Comparison of ENCODE assay signal across 28 mouse cellular contexts in the genomic region with DNA sequence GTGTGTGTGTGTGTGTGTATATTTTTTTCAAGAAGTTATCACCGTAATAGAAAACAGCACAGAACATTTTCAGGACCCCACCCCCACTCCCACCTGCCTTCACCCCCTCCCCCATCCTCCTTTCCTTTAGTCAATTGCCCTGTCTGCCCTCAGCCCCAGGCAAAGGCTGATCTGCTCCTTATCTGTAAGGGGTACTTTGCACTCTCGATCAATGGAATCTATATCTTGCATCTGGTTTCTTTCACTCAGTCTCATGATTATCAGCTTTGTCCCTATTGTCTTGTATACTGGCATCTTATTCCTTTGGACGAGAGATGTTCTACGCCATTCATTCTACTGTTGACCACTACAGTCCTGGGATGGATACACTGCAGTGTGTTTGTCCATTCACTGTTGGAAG. TPM values are rescaled to one million over a fixed set of nuclear protein-coding genes. Genes with fewer than 3 reads are reported as not detected.
DNase-seq lines count a peak whose midpoint lies in the region; ATAC-seq and TF ChIP-seq lines count a peak whose summit lies in the region.
"Had no signal": no experiment of that assay in that cellular context is flagged by ENCODE, and none has a peak within 500 bp of the region (broad histone marks: within the 10 kb centered on the region; RNA-seq: fewer than 3 reads in every experiment).

No protein-coding gene starts in this region.

- H3K9me3 ChIP-seq in midbrain, embryonic 14.5 days (ENCODE audit: control insufficient read depth, low read length) = no peaks in the 10 kb centered on the region
- H3K9me3 ChIP-seq in midbrain, postnatal 0 days (ENCODE audit: low read length) = no peaks in the 10 kb centered on the region
- H3K9me3 ChIP-seq in liver, embryonic 14.5 days (ENCODE audit: control insufficient read depth, low read length) = no peaks in the 10 kb centered on the region
- H3K9me3 ChIP-seq: forebrain, embryonic 10.5 days; forebrain, embryonic 13.5 days; G1E; heart, embryonic 10.5 days; heart, embryonic 13.5 days; hindbrain, embryonic 12.5 days had no signal

- peak; percentile 50; the same call in 1 of the 2 replicates for TF ChIP-seq EP300 in liver, embryonic 14.5 days (IDR thresholded peaks at IDR 0.05; ENCODE audit: low read depth)

- H3K36me3 ChIP-seq in midbrain, embryonic 14.5 days (ENCODE audit: control insufficient read depth, insufficient read depth, low read length) = no peaks in the 10 kb centered on the region
- H3K36me3 ChIP-seq in midbrain, postnatal 0 days (ENCODE audit: insufficient read depth, low read length) = no peaks in the 10 kb centered on the region
- no peaks in the 10 kb centered on the region for H3K36me3 ChIP-seq in liver, embryonic 14.5 days (replicated peaks; ENCODE audit: control insufficient read depth, insufficient read depth, low read depth)
- H3K36me3 ChIP-seq: forebrain, embryonic 10.5 days; G1E; heart, embryonic 10.5 days; heart, embryonic 13.5 days; hindbrain, embryonic 12.5 days had no signal

- no peak overlapping the region for H3K4me3 ChIP-seq in midbrain, embryonic 14.5 days (replicated peaks; ENCODE audit: low read depth, low read length)
- no peak overlapping the region for H3K4me3 ChIP-seq in midbrain, postnatal 0 days (ENCODE audit: low read depth, low read length)
- H3K4me3 ChIP-seq in liver, embryonic 14.5 days (ENCODE audit: insufficient read depth in 1 of 2, low read depth in 2 of 2, low read length in 2 of 2) = no peak overlapping the region
- H3K4me3 ChIP-seq: forebrain, embryonic 10.5 days; forebrain, embryonic 13.5 days; heart, adult 2 months; heart, embryonic 10.5 days; heart, embryonic 13.5 days; hindbrain, embryonic 12.5 days had no signal

- peak; percentile 1 for DNase-seq in midbrain, embryonic 14.5 days
- no peak for DNase-seq in midbrain, postnatal 0 days (ENCODE audit: low spot score)
- DNase-seq in liver, embryonic 14.5 days (ENCODE audit: low read depth in 3 of 3, low spot score in 3 of 3) = peak in 1 of 3 experiments; percentile 1
- no peak for DNase-seq in urinary bladder, adult 18-20 months (ENCODE audit: low spot score in 2 of 2)
- no peak for DNase-seq in spleen, postnatal 10 days (ENCODE audit: low spot score in 2 of 2)
- DNase-seq: adrenal gland, postnatal 10 days; adrenal gland, postnatal 36 days; B cell, adult 2 months; cerebellum, adult 18-20 months; cerebellum, adult 9-10 months; cerebellum, postnatal 14 days; gastrocnemius, postnatal 10 days; gastrocnemius, postnatal 36 days; heart, adult 2 months had no signal

- 74% methylated on average over 4 of the region's 4 CpGs for WGBS in midbrain, embryonic 14.5 days
- 77% methylated on average over 4 of the region's 4 CpGs for WGBS in midbrain, postnatal 0 days
- 22% methylated on average over 4 of the region's 4 CpGs for WGBS in liver, embryonic 14.5 days (ENCODE audit: insufficient replicate concordance)

- no peak overlapping the region for H3K27ac ChIP-seq in midbrain, embryonic 14.5 days (replicated peaks; ENCODE audit: low read depth, low read length)
- H3K27ac ChIP-seq in midbrain, postnatal 0 days (ENCODE audit: low read depth, low read length) = no peak overlapping the region
- no peak overlapping the region for H3K27ac ChIP-seq in liver, embryonic 14.5 days
- H3K27ac ChIP-seq: forebrain, embryonic 10.5 days; forebrain, embryonic 13.5 days; heart, adult 2 months; heart, embryonic 10.5 days; heart, embryonic 13.5 days; hindbrain, embryonic 12.5 days had no signal

- no peak overlapping the region for H3K4me2 ChIP-seq in midbrain, embryonic 14.5 days (ENCODE audit: low read length)
- H3K4me2 ChIP-seq in midbrain, postnatal 0 days (ENCODE audit: low read depth, low read length, poor library complexity, severe bottlenecking) = no peak overlapping the region
- no peak overlapping the region for H3K4me2 ChIP-seq in liver, embryonic 14.5 days (ENCODE audit: low read depth)
- H3K4me2 ChIP-seq: forebrain, embryonic 13.5 days; heart, embryonic 13.5 days; hindbrain, embryonic 12.5 days had no signal

- H3K4me1 ChIP-seq in midbrain, embryonic 14.5 days (ENCODE audit: control insufficient read depth, insufficient read depth, low read length) = peaks cover 5% of the 10 kb centered on the region; the same call in 1 of the 2 replicates
- H3K4me1 ChIP-seq in midbrain, postnatal 0 days (ENCODE audit: insufficient read depth, low read length) = no peaks in the 10 kb centered on the region
- peaks cover 2 to 4% of the 10 kb centered on the region in 2 experiments; a peak in 3 of 4 replicates for H3K4me1 ChIP-seq in liver, embryonic 14.5 days (replicated peaks; ENCODE audit: control insufficient read depth in 2 of 2, insufficient read depth in 2 of 2, low read length in 1 of 2)
- H3K4me1 ChIP-seq: forebrain, embryonic 13.5 days had no signal

- no peak for TF ChIP-seq CTCF in midbrain, postnatal 0 days (IDR thresholded peaks at IDR 0.05)
- no peak for TF ChIP-seq CTCF in liver, embryonic 14.5 days (IDR thresholded peaks at IDR 0.05; ENCODE audit: low read depth)

- ATAC-seq in midbrain, embryonic 14.5 days (ENCODE audit: low FRiP score, low TSS enrichment) = no peak
- ATAC-seq in midbrain, postnatal 0 days (ENCODE audit: low FRiP score) = no peak
- ATAC-seq in liver, embryonic 14.5 days (ENCODE audit: insufficient read depth) = peak; percentile 63; the same call in 1 of the 2 replicates
- ATAC-seq in megakaryocyte progenitor cell, adult 5-6 weeks (replicated peaks; ENCODE audit: poor library complexity) = peak; percentile 33
- no peak for ATAC-seq in inflammation-experienced regulatory T-cells, adult 6 months
- ATAC-seq: forebrain, embryonic 13.5 days; forebrain, embryonic 16.5 days; Patski had no signal

- no peak overlapping the region for H3K9ac ChIP-seq in midbrain, embryonic 14.5 days (replicated peaks; ENCODE audit: low read length)
- no peak overlapping the region for H3K9ac ChIP-seq in midbrain, postnatal 0 days (replicated peaks; ENCODE audit: low read length, poor library complexity, severe bottlenecking)
- no peak overlapping the region for H3K9ac ChIP-seq in liver, embryonic 14.5 days (replicated peaks)
- H3K9ac ChIP-seq: forebrain, embryonic 13.5 days; heart, embryonic 13.5 days; hindbrain, embryonic 12.5 days had no signal

- no peaks in the 10 kb centered on the region for H3K27me3 ChIP-seq in midbrain, embryonic 14.5 days (ENCODE audit: control insufficient read depth, insufficient read depth, low read length)
- no peaks in the 10 kb centered on the region for H3K27me3 ChIP-seq in midbrain, postnatal 0 days (ENCODE audit: insufficient read depth, low read length)
- H3K27me3 ChIP-seq in liver, embryonic 14.5 days (ENCODE audit: control insufficient read depth, insufficient read depth, low read length) = no peaks in the 10 kb centered on the region
- H3K27me3 ChIP-seq: CH12.LX; forebrain, embryonic 13.5 days; heart, embryonic 13.5 days; hindbrain, embryonic 12.5 days had no signal

RNA-seq across cellular contexts. Expression of gene Hfm1, which starts 1.9 kb away (rescaled TPM):
- polyA plus RNA-seq in midbrain, embryonic 14.5 days (2014; fragmentation: Nextera tagmentation; extraction: Ambion mirVana) = 7.9 and 9.2 TPM in 2 replicates
- 5.3 and 8.3 TPM in 2 replicates for total RNA-seq in midbrain, postnatal 0 days (2014; rRNA removed)
- 5.4 and 5.7 TPM in 2 replicates for polyA plus RNA-seq in midbrain, postnatal 0 days (2015; fragmentation: Nextera tagmentation; extraction: Ambion mirVana)
- polyA plus RNA-seq in liver, embryonic 14.5 days (2012; rRNA removed) = 0.02 and 0.06 TPM in 2 replicates
- 0.09 TPM in 1 of 2 replicates, not detected in the other for polyA plus RNA-seq in liver, embryonic 14.5 days (2014; fragmentation: Nextera tagmentation; extraction: Ambion mirVana)
- not detected in 2 replicates for total RNA-seq in megakaryocyte progenitor cell, adult 5-6 weeks (2015)
- 0.21 TPM in 1 of 2 replicates, not detected in the other for total RNA-seq in megakaryocyte progenitor cell, adult 5-6 weeks (2017)
- not detected for polyA plus RNA-seq in inflammation-experienced regulatory T-cells, adult 6 months (2017; shearing (Covaris generic))
- total RNA-seq: CH12.LX; G1E; gastrocnemius, adult 18-20 months; gastrocnemius, postnatal 10 days; gastrocnemius, postnatal 36 days; granulocyte monocyte progenitor cell, adult 5-6 weeks; heart, adult 2 months; heart, postnatal 25 days had no signal
- polyA plus RNA-seq: G1E; heart, adult 2 months had no signal

RNA-seq across cellular contexts. Expression of gene Cdc7, which starts 36.1 kb away (rescaled TPM):
- polyA plus RNA-seq in midbrain, embryonic 14.5 days (2014; fragmentation: Nextera tagmentation; extraction: Ambion mirVana) = 35.8 and 46.9 TPM in 2 replicates
- total RNA-seq in midbrain, postnatal 0 days (2014; rRNA removed) = 25.0 and 27.8 TPM in 2 replicates
- polyA plus RNA-seq in midbrain, postnatal 0 days (2015; fragmentation: Nextera tagmentation; extraction: Ambion mirVana) = 24.7 and 27.3 TPM in 2 replicates
- polyA plus RNA-seq in liver, embryonic 14.5 days (2012; rRNA removed) = 12.5 and 15.6 TPM in 2 replicates
- polyA plus RNA-seq in liver, embryonic 14.5 days (2014; fragmentation: Nextera tagmentation; extraction: Ambion mirVana) = 16.2 and 18.2 TPM in 2 replicates
- 31.6 and 38.2 TPM in 2 replicates for total RNA-seq in megakaryocyte progenitor cell, adult 5-6 weeks (2015)
- 30.9 and 42.9 TPM in 2 replicates for total RNA-seq in megakaryocyte progenitor cell, adult 5-6 weeks (2017)
- polyA plus RNA-seq in inflammation-experienced regulatory T-cells, adult 6 months (2017; shearing (Covaris generic)) = 10 to 100 TPM; 18.7 to 25.1 (median 22.2) TPM

Comparison
In these comparisons a context has a peak if more than half of its experiments do, and no peak if none do; other contexts are left out.
1. ATAC-seq: peak in liver, embryonic 14.5 days (single experiment) and megakaryocyte progenitor cell, adult 5-6 weeks (single experiment); none in midbrain, embryonic 14.5 days (single experiment), midbrain, postnatal 0 days (single experiment) and inflammation-experienced regulatory T-cells, adult 6 months (single experiment).